Mouse (Mus musculus) CH12.LX (cell line): ENCODE data around the gene Armc10. TPM values are rescaled to one million over a fixed set of nuclear protein-coding genes. Genes with fewer than 3 reads are reported as not detected.

ENCODE experiments used
- DNase-seq: peaks from one replicate; pipeline ENCODE4 v3.0.0-alpha.2; 2013; ENCODE audit errors: extremely low read depth
- H3K27ac ChIP-seq: 2 replicates; pipeline ENCODE4 v1.5.1; 2012; ENCODE audit warnings: low read depth, mild to moderate bottlenecking, control low read depth, moderate library complexity; ENCODE audit not compliant: insufficient read depth
- H3K27me3 ChIP-seq: replicated peaks from 2 replicates; pipeline ENCODE3; 2012; ENCODE audit warnings: inconsistent platforms
- H3K36me3 ChIP-seq, 2 experiments: replicated peaks in 1 of 2; 2 replicates each; pipeline versions ENCODE3 to v1.6.1; 2012; ENCODE audit warnings: inconsistent platforms in 1 of 2, low read length in 1 of 2, mild to moderate bottlenecking in 1 of 2, mixed read lengths in 1 of 2, moderate library complexity in 1 of 2; ENCODE audit not compliant: control insufficient read depth in 1 of 2, insufficient read depth in 1 of 2
- H3K4me1 ChIP-seq, 2 experiments: 2 replicates each; pipeline ENCODE4 v1.6.1; 2012; ENCODE audit warnings: inconsistent platforms in 1 of 2, moderate library complexity in 1 of 2; ENCODE audit not compliant: insufficient read depth in 2 of 2, control insufficient read depth in 1 of 2
- H3K4me2 ChIP-seq: 2 replicates; pipeline ENCODE4 v1.6.1; 2012; ENCODE audit warnings: low read depth, mild to moderate bottlenecking, control low read depth; ENCODE audit not compliant: poor library complexity, insufficient read depth, severe bottlenecking
- H3K4me3 ChIP-seq, 3 experiments: fragments of 150-350 bp in 1 of 3; sonication (generic) in 1 of 3; replicated peaks in 1 of 3; 2 replicates each; pipeline versions ENCODE3 to v1.5.1; 2011 to 2012; ENCODE audit warnings: low read depth in 2 of 3, low read length in 2 of 3, mild to moderate bottlenecking in 2 of 3, moderate library complexity in 2 of 3, control low read depth in 1 of 3, improper control_type of control experiment in 1 of 3, inconsistent platforms in 1 of 3, mixed read lengths in 1 of 3; ENCODE audit not compliant: poor library complexity in 1 of 3
- H3K79me2 ChIP-seq: replicated peaks from 2 replicates; pipeline ENCODE4 v1.6.1; 2012; ENCODE audit warnings: mild to moderate bottlenecking, moderate library complexity; ENCODE audit not compliant: control insufficient read depth, poor library complexity, insufficient read depth, severe bottlenecking; ENCODE audit errors: extremely low read depth
- H3K9ac ChIP-seq: 2 replicates; pipeline ENCODE4 v1.6.1; 2012; ENCODE audit warnings: low read depth, mild to moderate bottlenecking, control low read depth, moderate library complexity; ENCODE audit not compliant: insufficient read depth
- H3K9me3 ChIP-seq: replicated peaks from 2 replicates; pipeline ENCODE3; 2012; ENCODE audit warnings: low read length, inconsistent platforms, mixed read lengths
- BHLHE40 ChIP-seq: IDR thresholded peaks from 2 replicates; pipeline ENCODE4 v1.6.1; 2011; ENCODE audit warnings: mild to moderate bottlenecking, low read depth, low read length, improper control_type of control experiment
- CHD1 ChIP-seq: IDR thresholded peaks from 2 replicates; pipeline ENCODE4 v1.6.1; 2012; ENCODE audit warnings: low read depth, low read length, improper control_type of control experiment, inconsistent platforms
- CHD2 ChIP-seq: IDR thresholded peaks from 2 replicates; pipeline ENCODE4 v1.6.1; 2011; ENCODE audit warnings: low read length, improper control_type of control experiment
- E2F4 ChIP-seq: IDR thresholded peaks from 2 replicates; pipeline ENCODE4 v1.6.1; 2011; ENCODE audit warnings: low read depth, low read length, improper control_type of control experiment; ENCODE audit not compliant: insufficient replicate concordance
- ELF1 ChIP-seq: IDR thresholded peaks from 2 replicates; pipeline ENCODE4 v1.6.1; 2014; ENCODE audit warnings: low read depth, mild to moderate bottlenecking, inconsistent platforms, low read length, improper control_type of control experiment
- EP300 ChIP-seq: IDR thresholded peaks from 2 replicates; pipeline ENCODE4 v1.6.1; 2011; ENCODE audit warnings: low read length, improper control_type of control experiment
- GABPA ChIP-seq: IDR thresholded peaks from 2 replicates; pipeline ENCODE4 v1.6.1; 2012; ENCODE audit warnings: low read depth, low read length, improper control_type of control experiment, inconsistent platforms; ENCODE audit not compliant: insufficient replicate concordance
- IRF4 ChIP-seq: IDR thresholded peaks from 2 replicates; pipeline ENCODE4 v1.6.1; 2014; ENCODE audit warnings: low read depth, mild to moderate bottlenecking, inconsistent platforms, low read length, improper control_type of control experiment
- JUN ChIP-seq: IDR thresholded peaks from 2 replicates; pipeline ENCODE4 v1.6.1; 2011; ENCODE audit warnings: low read depth, mild to moderate bottlenecking, low read length, improper control_type of control experiment, moderate library complexity; ENCODE audit not compliant: insufficient read depth
- JUND ChIP-seq: conservative IDR thresholded peaks from 2 replicates; pipeline ENCODE4 v1.6.1; 2011; ENCODE audit warnings: low read depth, low read length, improper control_type of control experiment
- MEF2A ChIP-seq: IDR thresholded peaks from 2 replicates; pipeline ENCODE4 v1.6.1; 2014; ENCODE audit warnings: low read depth, mild to moderate bottlenecking, inconsistent platforms, low read length, improper control_type of control experiment, borderline replicate concordance
- MXI1 ChIP-seq: IDR thresholded peaks from 2 replicates; pipeline ENCODE4 v1.6.1; 2011; ENCODE audit warnings: mild to moderate bottlenecking, low read depth, low read length, improper control_type of control experiment
- MYC ChIP-seq: IDR thresholded peaks from 2 replicates; pipeline ENCODE4 v1.6.1; 2011; ENCODE audit warnings: low read depth, mild to moderate bottlenecking, improper control_type of control experiment, low read length
- NELFE ChIP-seq: IDR thresholded peaks from 2 replicates; pipeline ENCODE4 v1.6.1; 2011; ENCODE audit warnings: low read depth, low read length, improper control_type of control experiment
- NRF1 ChIP-seq: IDR thresholded peaks from 2 replicates; pipeline ENCODE4 v1.6.1; 2014; ENCODE audit warnings: low read depth, mild to moderate bottlenecking, inconsistent platforms, low read length, improper control_type of control experiment, moderate library complexity
- PAX5 ChIP-seq: IDR thresholded peaks from 2 replicates; pipeline ENCODE4 v1.6.1; 2012; ENCODE audit warnings: low read length, inconsistent platforms, mixed read lengths
- POLR2A ChIP-seq: IDR thresholded peaks from 2 replicates; pipeline ENCODE4 v1.6.1; 2011; ENCODE audit warnings: low read depth, mild to moderate bottlenecking, improper control_type of control experiment, low read length
- POLR2AphosphoS2 ChIP-seq: IDR thresholded peaks from 2 replicates; pipeline ENCODE4 v1.6.1; 2011; ENCODE audit warnings: low read depth, low read length, improper control_type of control experiment
- RAD21 ChIP-seq: IDR thresholded peaks from 2 replicates; pipeline ENCODE4 v1.6.1; 2011; ENCODE audit warnings: low read depth, mild to moderate bottlenecking, low read length, improper control_type of control experiment, moderate library complexity
- RCOR1 ChIP-seq: conservative IDR thresholded peaks from 2 replicates; pipeline ENCODE4 v1.6.1; 2012; ENCODE audit warnings: low read depth, mild to moderate bottlenecking, inconsistent platforms, low read length, improper control_type of control experiment
- SIN3A ChIP-seq: IDR thresholded peaks from 2 replicates; pipeline ENCODE4 v1.6.1; 2012; ENCODE audit warnings: low read length, improper control_type of control experiment, inconsistent platforms
- TBP ChIP-seq: conservative IDR thresholded peaks from 2 replicates; pipeline ENCODE4 v1.6.1; 2011; ENCODE audit warnings: low read depth, low read length, improper control_type of control experiment
- TCF12 ChIP-seq: IDR thresholded peaks from 2 replicates; pipeline ENCODE4 v1.6.1; 2014; ENCODE audit warnings: low read depth, mild to moderate bottlenecking, inconsistent platforms, low read length, improper control_type of control experiment
- UBTF ChIP-seq: IDR thresholded peaks from 2 replicates; pipeline ENCODE4 v1.6.1; 2012; ENCODE audit warnings: low read depth, mild to moderate bottlenecking, inconsistent platforms, low read length, improper control_type of control experiment, moderate library complexity
- USF2 ChIP-seq: conservative IDR thresholded peaks from 2 replicates; pipeline ENCODE4 v1.6.1; 2011; ENCODE audit warnings: low read depth, low read length, improper control_type of control experiment
- ZC3H11A ChIP-seq: IDR thresholded peaks from 2 replicates; pipeline ENCODE4 v1.6.1; 2012; ENCODE audit warnings: low read depth, mild to moderate bottlenecking, inconsistent platforms, low read length, improper control_type of control experiment
- ZKSCAN1 ChIP-seq: IDR thresholded peaks from 2 replicates; pipeline ENCODE4 v1.6.1; 2012; ENCODE audit warnings: low read depth, inconsistent platforms, low read length, improper control_type of control experiment, borderline replicate concordance
- ZNF384 ChIP-seq: IDR thresholded peaks from 2 replicates; pipeline ENCODE4 v1.6.1; 2012; ENCODE audit warnings: low read depth, low read length, improper control_type of control experiment, inconsistent platforms
- dilution Hi-C: fragments of 300-500 bp; cut with MboI; formaldehyde crosslinking; loops from 2 replicates; pipeline ENCODE4 v1.14.3; 2020; ENCODE audit warnings: low sequenced_read_pairs; ENCODE audit not compliant: extremely low pct_unique_long_range_greater_than_20kb, extremely low pct_ligation_motif_present
- in situ Hi-C: fragments of 300-500 bp; cut with MboI; formaldehyde crosslinking; loops from 3 replicates; pipeline ENCODE4 v1.14.3; 2019; ENCODE audit warnings: low sequenced_read_pairs, low pct_ligation_motif_present, low pct_unique_long_range_greater_than_20kb, mixed read lengths
- polyA plus RNA-seq: library from polyadenylated mRNA; unstranded; fragments of >175 nt; gene quantifications from 2 replicates; pipeline ENCODE4 v1.2.1, GENCODE M21; 2012; ENCODE audit warnings: low read depth; ENCODE audit not compliant: insufficient read length
- total RNA-seq, 2 experiments: library from RNA; depleted of rRNA; stranded (reverse); fragments of 300-350 nt in 1 of 2; fragments of >200 nt in 1 of 2; gene quantifications; 2 replicates each; pipeline ENCODE4 v1.2.3; 2012 to 2014

Armc10 gene
- total and polyA plus RNA-seq, 3 experiments, result 39.1 to 71.9 (median 46.0) TPM

GRCm38 (mm10) chr5:21646133-21646491 is 499 bp downstream of the Armc10 start:
- peak overlapping the region; percentile 58 for H3K27ac ChIP-seq
- 0 out of 2 replicates have a peak, but pooled peaks have one; percentile 0 for TF ChIP-seq MEF2A
- TF ChIP-seq IRF4, result 0 out of 2 replicates have a peak, but pooled peaks have one; percentile 2
- no peak for TF ChIP-seq ZC3H11A
- H3K79me2 ChIP-seq, result no peaks in the 10 kb centered on the region; the same call in 1 of the 2 replicates
- peaks cover 4 to 36% of the 10 kb centered on the region in 2 experiments for H3K4me1 ChIP-seq
- peak overlapping the region; percentile 74 for H3K9ac ChIP-seq
- H3K9me3 ChIP-seq, result no peaks in the 10 kb centered on the region
- peak overlapping the region; percentile 73 to 92 (median 84) for H3K4me3 ChIP-seq
- peaks cover 23 to 28% of the 10 kb centered on the region in 2 experiments for H3K36me3 ChIP-seq
- DNase-seq, result peak; percentile 6
- in situ Hi-C loops (loop anchor here (10.0 kb wide), 1 partner anchor 361 kb away; no protein-coding TSS in a partner anchor), dilution Hi-C loops (no loop called here)
- peak overlapping the region; percentile 74 for H3K4me2 ChIP-seq
- peaks cover 18% of the 10 kb centered on the region for H3K27me3 ChIP-seq

- H3K79me2 ChIP-seq, result no peaks in the 10 kb centered on the region; the same call in 1 of the 2 replicates
Measured at GRCm38 (mm10) chr5:21650736-21651135, 5.1 kb downstream of the Armc10 start.

GRCm38 (mm10) chr5:21651885-21652612 is 6.4 kb downstream of the Armc10 start:
- H3K4me3 ChIP-seq, result no peak overlapping the region
- in situ Hi-C loops, result no loop called here
- H3K4me2 ChIP-seq, result no peak overlapping the region
- no peaks in the 10 kb centered on the region for H3K27me3 ChIP-seq
- H3K36me3 ChIP-seq, result peaks cover 50 to 65% of the 10 kb centered on the region in 2 experiments
- dilution Hi-C loops, result no loop called here
- H3K9me3 ChIP-seq, result no peaks in the 10 kb centered on the region
- DNase-seq, result no peak
- H3K9ac ChIP-seq, result no peak overlapping the region
- no peaks in the 10 kb centered on the region for H3K79me2 ChIP-seq
- H3K4me1 ChIP-seq, result peaks cover 4 to 21% of the 10 kb centered on the region in 2 experiments
- H3K27ac ChIP-seq, result no peak overlapping the region
- TF ChIP-seq EP300, result no peak
- TF ChIP-seq MEF2A, result no peak
- no peak for TF ChIP-seq MXI1
- no peak for TF ChIP-seq ZNF384
- no peak for TF ChIP-seq SIN3A
- TF ChIP-seq TBP, result no peak
- no peak for TF ChIP-seq TCF12
- no peak for TF ChIP-seq GABPA
- TF ChIP-seq JUND, result no peak
- no peak for TF ChIP-seq POLR2A
- TF ChIP-seq MYC, result no peak
- no peak for TF ChIP-seq ELF1
- no peak for TF ChIP-seq ZC3H11A
- TF ChIP-seq USF2, result no peak
- TF ChIP-seq NRF1, result no peak
- TF ChIP-seq RCOR1, result no peak

More at GRCm38 (mm10) chr5:21650736-21651135, 5.1 kb downstream of the Armc10 start:
- H3K4me1 ChIP-seq, result peaks cover 4 to 28% of the 10 kb centered on the region in 2 experiments
- DNase-seq, result peak; percentile 22
- in situ Hi-C loops (no loop called here), dilution Hi-C loops (no loop called here)
- no peaks in the 10 kb centered on the region for H3K27me3 ChIP-seq
- TF ChIP-seq USF2, result no peak
- TF ChIP-seq NELFE, result no peak
- TF ChIP-seq SIN3A, result no peak
- TF ChIP-seq RAD21, result no peak
- TF ChIP-seq BHLHE40, result no peak
- no peak for TF ChIP-seq MXI1
- no peak for TF ChIP-seq POLR2A
- TF ChIP-seq ZC3H11A, result no peak
- TF ChIP-seq ZNF384, result no peak
- TF ChIP-seq CHD1, result no peak
- no peak for TF ChIP-seq PAX5
- TF ChIP-seq CHD2, result no peak
- TF ChIP-seq EP300, result no peak
- TF ChIP-seq POLR2AphosphoS2, result no peak
- TF ChIP-seq NRF1, result no peak
- no peak for TF ChIP-seq TCF12
- no peak for TF ChIP-seq UBTF
- TF ChIP-seq ZKSCAN1, result no peak
- TF ChIP-seq E2F4, result no peak
- no peak for TF ChIP-seq JUN
- H3K4me3 ChIP-seq, result no peak overlapping the region
- H3K27ac ChIP-seq, result no peak overlapping the region
- H3K36me3 ChIP-seq, result peaks cover 45 to 59% of the 10 kb centered on the region in 2 experiments
- no peaks in the 10 kb centered on the region for H3K9me3 ChIP-seq
- no peak overlapping the region for H3K4me2 ChIP-seq
- H3K9ac ChIP-seq, result no peak overlapping the region
